Mouse (Mus musculus): ENCODE data around the gene AW011738.

AW011738 gene

DNA sequence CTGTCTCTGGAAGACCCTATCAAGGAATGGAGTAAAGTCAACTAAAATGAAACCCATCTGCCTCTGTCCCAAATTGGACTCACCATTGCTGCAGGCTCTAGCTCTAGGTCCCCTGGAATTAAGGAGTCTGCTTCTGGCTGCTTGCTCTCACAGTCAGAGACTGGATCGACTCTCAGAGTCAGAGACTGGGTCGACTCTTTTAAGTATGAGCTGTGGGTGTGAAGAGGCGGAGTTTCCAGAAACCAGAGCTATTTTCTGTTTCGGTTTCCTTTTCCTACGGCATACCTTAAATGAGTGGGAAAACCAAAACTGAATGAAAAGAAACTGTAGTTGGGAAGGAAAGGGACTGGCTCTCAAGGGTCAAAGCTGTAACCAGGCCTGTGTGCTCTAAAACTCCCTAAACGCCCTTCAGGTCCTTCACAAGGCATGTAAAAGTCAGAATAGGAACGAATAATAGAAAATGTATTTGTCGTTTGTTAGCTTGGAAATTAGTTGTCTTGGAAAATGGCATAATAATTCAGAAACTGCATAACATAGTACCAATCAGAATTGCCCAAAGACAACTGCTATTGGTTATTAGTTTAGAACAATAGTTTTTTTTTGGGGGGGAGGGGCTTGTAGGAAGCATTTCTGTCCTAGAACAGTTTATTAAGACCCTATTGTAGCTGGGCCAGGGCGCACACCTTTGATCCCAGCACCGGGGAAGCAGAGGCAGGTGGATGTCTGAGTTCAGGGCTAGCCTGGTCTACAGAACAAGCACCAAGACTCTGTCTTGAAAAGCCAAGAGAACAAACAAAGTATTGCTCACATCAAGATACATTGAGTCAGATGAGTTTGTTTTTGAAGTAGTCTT lies 2.3 kb upstream of the AW011738 start, which contains the start of gene Isg15:
Isg15 (minus strand) TSS at position 196 of the 853 bp plus-strand sequence.
- no peak for DNase-seq (ENCODE audit: low spot score in 2 of 2)

DNA sequence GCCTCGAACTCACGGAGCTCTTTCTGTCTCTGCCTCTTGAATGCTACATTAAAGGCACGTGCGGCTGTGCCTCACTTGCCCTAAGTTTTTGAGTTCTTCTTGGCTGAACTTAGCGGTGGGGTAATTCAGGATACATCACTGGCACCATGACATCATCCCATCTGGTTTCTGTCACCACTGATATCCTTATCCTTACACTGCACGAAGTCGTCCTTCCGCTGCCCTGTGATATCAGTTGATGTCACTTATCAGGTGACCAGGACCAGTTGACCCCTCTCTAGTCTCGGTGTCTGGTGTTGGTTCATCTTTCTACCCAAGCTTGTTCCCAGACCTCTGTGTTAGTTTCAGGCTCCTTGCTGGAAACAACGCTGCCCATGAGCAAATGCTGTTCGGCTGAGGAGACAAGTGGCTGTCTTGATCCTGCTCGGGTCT lies 626 bp upstream of the AW011738 start:
- DNase-seq (ENCODE audit: low spot score in 2 of 2), result no peak

DNA sequence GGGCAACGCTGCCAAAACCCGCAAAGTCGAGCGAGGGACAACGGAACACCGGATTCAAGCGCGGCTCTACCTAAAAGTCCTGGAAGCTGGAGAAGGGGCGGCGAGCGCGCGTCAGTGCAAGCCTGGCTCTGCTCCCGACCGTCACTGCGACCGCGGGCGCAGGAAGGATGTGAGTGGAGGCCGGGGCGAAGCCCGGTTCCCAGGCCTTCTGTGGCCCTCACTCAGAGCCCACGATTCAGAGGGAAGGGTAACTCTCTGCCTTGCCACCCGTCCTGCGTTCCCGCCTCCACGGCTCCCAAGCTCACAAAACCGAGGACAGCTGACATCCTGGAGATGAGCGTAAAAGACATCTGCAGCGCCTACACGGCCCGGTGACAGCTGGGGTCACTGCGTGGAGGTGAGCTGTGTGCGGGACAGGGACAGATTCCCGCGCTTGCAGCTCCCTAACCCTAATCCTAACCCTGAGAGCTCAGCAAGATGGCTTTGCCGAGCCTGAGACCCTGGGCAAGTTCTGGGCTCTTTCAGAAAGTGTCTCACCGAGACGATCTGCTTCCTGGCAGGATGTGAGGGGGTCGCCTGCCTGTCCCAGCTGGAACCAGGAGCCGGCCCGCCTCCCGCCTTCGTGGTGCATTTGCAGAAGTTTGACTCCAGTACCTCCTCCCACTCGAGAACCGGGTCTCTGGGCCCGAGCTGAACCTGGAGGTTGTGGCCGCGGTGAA lies 468 bp downstream of the AW011738 start:
- no peak for DNase-seq (ENCODE audit: low spot score in 2 of 2)

DNA sequence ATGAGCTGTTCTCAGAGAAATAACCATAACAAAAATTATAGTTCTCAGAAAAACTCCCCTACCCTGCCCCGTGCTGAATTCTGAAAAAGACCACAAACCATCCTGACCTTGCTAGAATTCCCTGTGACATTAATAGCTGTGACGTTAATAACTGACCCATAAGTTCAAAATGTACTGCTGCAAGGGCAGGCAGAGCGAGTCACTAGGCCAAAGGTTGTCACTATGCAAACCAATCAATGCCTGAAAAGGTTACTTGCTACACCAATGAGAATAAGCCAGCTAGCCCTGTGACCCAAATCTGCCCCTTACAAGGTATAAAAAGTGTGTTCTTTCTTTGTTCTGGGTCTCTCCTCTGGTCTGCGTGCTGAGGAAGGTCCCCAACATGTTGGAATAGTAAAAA lies 5.8 kb downstream of the AW011738 start:
- no peak for DNase-seq (ENCODE audit: low spot score in 2 of 2)

DNA sequence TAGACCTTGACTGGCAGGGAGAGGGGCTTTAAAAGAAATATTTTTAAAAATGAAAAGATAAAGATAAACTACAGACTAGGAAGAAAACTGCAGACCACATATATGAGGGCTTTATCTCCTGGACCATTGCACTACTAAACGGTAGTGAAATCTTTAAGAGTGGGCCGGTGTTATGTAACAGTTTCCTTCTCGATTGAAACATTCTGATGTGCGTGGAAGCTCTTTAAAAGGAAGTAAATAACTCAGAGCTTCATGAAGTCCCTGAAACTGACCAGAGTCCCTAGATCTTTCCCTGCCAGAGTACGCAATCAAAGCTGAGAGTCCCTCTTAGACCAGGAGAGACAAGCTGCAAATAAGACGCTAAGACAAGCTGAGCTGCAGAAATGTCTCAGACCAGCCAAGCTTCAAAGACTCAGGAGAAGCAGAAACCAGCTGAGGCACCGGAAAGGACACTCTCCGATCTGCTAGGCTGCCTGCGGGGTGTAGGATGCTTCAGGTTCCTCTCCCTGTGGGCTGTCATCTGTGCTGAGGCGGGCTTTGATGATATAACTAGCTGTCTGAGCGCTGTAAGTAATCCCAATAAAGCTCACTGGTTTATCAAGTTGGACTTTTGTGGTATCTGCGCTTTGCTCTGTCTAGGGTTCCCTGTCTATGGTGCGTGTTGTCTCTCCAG lies 7.0 kb downstream of the AW011738 start:
- no peak for DNase-seq (ENCODE audit: low spot score in 2 of 2)

DNA sequence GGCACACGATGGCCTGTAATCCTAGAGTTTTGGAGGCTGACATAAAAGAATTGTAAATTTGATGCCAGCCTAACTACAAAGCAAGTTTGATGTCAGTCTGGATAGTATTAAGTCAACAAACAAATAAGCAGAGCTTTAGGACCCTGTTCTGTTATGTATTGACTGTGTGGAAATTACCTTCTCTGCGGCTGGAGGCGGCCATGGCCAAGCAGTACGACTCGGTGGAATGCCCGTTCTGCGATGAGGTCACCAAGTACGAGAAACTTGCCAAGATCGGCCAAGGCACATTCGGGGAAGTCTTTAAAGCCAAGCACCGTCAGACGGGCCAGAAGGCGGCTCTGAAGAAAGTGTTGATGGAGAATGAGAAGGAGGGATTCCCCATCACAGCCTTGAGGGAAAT lies 10.0 kb downstream of the AW011738 start:
- no peak for DNase-seq (ENCODE audit: low spot score in 2 of 2)

DNA sequence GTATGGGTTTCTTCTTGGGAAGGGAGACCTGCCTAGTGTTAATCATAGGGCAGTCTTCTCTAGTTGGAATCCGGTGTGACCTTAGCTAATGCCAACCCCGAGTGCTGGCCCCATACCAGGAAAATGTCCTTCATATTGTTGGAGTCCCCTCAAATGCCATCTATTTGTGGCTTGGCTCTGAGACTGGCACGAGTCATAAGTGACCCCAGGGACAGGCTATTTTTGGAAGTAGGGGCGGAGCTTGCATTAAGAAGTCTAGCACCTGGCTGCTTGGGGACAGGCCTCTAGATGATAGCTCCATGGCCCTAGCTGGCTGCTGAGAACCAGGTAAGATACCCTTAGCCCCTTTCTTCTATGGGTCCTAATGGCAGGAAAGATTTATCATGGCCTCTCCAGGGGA lies 12.5 kb downstream of the AW011738 start, which contains the start of gene Perm1:
Perm1 (plus strand) TSS at position 220 of the 400 bp plus-strand sequence.
- DNase-seq (ENCODE audit: low spot score in 2 of 2), result no peak

DNA sequence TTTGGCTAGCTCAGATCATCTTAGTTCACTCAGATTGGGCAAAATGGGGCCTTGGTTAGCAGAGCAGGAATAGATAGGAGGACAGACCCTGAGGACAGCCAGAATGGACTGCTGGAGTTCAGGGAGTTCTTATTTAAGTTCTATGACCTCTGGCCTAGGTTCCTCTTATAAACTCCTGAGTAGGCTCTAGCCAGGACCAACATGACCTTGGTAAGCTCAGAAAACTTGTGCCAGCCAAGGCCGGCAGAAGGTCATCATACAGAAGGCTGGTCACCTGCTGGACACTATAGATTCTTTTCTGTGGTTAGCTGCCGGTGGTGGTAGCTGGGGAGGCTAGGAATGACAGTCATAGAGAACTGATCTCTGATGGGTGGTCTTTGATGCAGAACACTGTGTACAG lies 13.1 kb downstream of the AW011738 start:
- no peak for DNase-seq (ENCODE audit: low spot score in 2 of 2)

DNA sequence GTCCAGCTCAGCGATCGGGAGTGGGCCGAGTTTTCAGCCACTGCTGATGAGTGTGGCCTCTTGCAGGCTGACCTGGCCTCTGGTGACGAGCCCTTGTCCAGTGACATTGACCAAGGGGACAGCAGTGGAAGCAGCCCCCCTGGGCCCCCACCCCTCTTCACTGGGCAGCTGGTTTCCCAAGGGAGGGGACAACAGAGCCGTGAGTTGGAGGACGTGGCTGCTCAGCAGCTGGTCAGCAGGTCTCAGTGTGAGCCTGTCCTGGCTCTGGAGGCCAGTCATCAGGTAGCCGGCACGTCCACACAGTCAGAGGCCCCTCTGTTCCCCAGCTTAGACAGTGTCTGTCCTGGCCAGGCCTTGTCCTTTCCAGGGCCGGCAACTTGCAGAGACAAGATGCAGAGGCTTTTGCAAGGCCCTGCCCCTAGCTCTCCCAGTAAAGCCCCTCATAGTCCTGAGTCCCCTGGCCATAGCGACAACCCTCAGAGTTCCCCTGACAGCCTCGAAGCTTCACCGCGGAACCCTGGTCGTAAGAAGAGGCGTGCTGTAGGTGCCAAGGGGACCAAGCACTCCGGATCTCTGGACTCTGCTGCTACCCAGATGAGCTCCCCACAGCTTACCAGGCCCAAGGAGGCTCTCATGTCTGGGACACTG lies 14.0 kb downstream of the AW011738 start:
- no peak for DNase-seq (ENCODE audit: low spot score in 2 of 2)

DNA sequence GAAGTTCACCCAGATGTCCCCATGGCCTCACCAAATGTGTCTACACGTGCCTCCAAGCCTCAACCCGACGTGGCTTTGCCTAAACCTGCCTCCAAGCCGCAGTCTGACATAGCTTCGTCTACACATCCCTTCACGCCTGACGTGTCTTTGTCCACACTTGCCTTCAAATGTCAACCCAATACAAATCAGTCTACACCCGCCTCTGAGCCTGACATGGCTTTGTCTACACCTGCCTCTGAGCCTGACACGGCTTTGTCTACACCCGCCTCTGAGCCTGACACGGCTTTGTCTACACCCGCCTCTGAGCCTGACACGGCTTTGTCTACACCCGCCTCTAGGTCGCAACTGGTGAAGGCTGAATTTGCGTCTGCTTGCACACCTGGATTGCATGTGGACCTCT lies 14.7 kb downstream of the AW011738 start:
- no peak for DNase-seq (ENCODE audit: low spot score in 2 of 2)

DNA sequence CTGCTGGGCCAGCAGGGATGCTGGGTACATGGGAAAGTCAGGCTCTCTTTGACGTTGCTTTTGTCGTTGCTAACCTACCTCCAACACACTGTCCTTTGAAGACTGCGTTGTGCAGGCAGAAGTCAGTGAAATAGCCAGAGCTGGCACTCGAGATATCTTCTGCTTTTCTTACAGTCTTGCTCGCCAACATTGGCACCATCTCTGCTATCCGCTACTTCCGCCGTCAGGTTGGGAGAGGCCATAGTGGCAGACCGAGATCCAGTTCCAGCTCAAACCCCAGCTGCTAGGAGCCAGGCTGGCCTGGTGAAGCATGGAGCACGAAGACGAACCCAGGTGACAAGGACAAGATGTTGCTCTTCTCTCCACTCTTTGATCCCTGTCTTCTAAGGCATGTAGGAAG lies 16.8 kb downstream of the AW011738 start:
- DNase-seq (ENCODE audit: low spot score in 2 of 2), result no peak

DNA sequence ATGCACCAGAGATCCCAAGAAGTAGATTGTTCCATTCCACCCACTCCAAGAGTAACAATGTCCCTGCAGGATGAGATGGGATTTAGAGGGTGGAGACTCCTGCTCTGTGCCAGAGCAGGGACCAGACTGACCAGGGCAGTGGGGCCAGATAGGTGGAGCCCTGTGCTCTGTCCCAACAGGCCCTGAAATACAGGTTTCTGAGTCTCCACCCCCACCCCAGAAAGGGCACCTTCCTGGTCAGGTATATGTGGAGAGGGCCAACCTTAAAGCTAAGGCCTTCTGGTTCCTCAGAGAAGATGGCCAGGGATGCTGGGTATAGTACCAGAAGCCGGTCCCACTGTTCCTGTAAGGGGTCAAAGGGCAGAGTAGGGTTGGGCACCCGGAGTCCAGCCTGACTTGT lies 21.2 kb downstream of the AW011738 start:
- DNase-seq (ENCODE audit: low spot score in 2 of 2), result no peak

DNA sequence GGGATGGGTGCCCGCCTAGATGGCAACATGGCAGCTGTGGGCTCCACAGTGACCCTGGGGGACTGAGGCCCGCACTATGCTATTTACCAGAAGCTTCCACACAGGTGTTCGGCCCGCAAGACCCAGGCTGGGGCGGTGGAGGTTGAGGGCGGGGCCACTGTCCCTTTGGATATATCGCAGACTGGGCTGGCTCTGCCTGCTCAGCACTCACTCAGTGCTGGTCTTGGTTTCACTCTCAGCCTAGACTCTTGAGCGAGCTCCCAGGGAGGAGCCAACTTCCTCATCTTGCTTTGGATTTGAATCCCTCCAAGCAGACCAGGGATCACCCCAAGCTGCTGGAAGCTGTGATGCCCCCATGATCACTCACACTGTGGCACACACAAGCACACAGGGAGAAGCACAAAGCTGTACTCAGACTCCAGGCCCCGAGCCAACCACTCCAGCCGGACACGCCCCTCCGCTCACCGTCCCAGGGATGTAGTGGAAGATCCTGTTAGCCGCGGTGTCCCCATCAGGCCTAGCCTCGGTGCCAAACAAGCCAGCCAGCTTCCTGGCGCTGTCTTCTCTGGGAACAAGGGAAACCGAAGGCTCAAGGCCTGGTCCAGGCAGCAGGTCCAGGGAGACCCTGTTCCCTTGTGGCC lies 24.8 kb downstream of the AW011738 start:
- no peak for DNase-seq (ENCODE audit: low spot score in 2 of 2)

DNA sequence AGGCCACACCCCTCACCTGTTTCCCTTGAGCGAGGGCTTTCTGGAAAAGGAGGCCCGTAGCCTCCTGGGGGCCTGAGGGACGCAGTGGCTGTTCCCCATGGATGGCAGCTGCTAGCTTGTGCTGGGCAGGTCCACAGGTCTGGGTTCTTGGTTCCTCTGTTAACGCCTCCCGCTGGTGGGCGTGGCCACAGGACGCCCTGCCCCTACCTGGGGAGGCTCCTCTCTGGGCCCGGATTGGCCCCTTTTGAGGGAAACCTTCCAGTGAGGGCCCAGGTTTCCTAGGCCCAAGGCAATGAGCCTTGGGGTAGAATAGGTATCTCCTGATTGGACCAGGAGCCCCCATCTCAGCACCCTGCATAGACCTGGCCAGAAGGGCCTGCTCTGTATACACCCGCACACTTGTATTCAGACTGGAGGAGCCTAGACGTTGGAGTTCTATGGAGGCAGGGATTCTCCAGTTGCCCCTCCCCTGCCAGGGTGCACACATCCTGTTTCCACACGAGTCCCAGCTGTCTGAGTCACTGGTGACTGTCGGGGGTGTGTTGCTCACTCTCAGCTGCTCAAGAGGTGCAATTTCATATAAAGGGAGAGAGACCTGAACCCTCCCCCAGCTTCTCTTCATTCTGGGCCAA lies 25.4 kb downstream of the AW011738 start:
- DNase-seq (ENCODE audit: low spot score in 2 of 2), result peak; percentile 36 to 44

DNA sequence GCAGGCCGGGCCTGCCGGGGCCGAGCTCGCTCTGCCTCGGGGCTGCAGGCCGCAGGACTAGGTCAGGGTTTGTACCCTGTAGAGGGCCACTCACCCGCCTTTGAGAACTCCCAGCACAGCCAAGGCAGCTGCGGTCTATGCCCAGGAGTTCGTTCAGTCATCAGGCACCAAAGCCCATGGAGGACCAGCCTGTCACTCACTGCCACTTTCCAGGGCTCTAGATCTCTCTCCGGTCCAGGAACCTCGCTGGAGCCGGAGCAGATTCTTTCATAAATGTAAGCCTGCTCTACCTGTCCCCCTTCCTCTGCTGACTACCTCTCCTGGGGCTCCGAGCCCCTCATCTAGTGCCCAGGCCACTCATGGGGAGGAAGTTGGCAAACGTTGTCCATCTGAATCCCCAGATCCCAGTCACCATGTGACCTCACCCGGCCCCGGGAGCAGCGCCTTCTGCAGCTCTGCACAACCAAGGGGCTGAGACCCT lies 31.0 kb downstream of the AW011738 start:
- DNase-seq (ENCODE audit: low spot score in 2 of 2), result no peak

DNA sequence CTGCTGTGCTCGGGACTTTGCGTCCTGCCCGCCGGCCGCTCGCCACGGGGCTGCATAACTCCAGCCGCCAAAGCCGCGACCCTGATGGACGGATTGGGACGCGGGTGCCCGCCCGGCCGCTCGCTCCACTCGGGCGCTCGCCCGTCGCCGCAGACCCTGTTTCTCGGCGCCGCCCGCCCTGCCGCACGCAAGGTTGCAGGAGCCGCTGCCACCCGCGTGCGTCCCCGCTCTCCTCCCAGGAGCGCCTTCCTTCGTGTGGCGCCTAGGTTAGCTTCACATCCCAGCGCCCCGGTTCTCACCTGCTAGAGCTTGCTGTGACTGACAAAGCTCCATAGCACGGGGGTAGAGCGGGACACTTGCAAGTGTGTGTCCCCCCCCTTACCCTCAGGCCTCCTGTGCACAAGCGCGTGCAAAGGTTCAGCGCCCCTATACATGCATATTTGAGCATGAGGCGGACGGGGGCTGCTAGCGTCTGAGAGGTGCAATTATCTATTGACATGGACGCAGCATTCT lies 31.7 kb downstream of the AW011738 start, which contains the start of gene Plekhn1:
Plekhn1 (minus strand) TSS at position 157 of the 513 bp plus-strand sequence.
- peak; percentile 54 to 73 for DNase-seq (ENCODE audit: low spot score in 2 of 2)

DNA sequence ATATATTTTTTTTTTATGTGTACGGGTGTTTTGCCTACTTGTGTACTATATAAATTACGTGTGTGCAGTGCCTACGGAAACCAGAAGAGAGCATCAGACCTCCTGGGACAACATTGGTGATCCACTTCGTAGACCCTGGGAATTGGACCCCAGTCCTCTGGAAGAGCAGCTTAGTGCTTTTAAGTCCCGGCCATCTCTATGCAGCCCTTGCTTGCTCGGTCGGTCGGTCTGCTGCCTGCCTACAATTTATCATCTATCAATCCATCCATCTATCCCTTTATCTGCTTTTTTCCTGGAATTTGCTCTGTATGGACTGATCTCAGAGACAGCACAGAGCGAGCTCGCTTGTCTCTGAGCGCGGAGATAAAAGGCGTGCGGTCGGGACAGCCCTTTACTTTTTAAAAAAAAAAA lies 32.3 kb downstream of the AW011738 start:
- no peak for DNase-seq (ENCODE audit: low spot score in 2 of 2)

DNA sequence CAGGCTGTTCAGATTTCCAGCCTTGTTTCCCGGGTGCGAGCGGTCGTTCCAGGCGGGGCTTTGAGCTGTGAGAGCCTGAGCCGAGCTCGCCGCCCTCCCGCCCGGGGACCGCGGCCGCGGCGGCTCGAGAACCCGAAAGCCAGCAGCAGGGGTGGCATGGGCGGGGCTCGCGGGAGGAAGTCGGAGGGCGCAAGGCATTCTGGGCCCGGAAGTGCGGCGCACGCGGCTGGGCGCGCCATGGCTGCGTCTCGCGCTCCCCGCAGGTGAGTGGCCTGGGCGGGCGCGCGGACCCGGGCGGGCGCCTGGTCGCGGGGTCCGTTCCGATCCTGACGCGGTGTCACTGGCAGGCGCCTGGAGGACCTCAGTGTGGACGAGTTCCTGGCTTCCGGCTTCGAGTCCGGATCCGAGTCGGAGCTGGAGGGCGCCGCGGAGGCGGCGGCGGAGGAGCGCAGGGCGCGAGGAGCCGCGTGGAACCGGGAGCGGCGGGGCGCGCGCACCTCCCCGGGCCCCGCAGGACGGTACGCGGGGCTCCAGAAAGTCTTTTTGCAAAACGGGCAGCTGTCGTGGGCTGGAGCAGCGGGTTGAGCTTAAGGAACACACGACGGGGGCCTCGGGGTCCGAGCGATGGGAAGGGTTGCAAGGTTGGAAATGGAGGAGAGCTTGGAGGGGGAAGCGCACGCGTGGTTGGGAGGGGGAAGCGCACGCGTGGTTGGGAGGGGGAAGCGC lies 32.9 kb downstream of the AW011738 start, which contains the start of gene Noc2l:
Noc2l (plus strand) TSS at position 203 of the 726 bp plus-strand sequence.
- DNase-seq (ENCODE audit: low spot score in 2 of 2), result peak; percentile 89 to 91

DNA sequence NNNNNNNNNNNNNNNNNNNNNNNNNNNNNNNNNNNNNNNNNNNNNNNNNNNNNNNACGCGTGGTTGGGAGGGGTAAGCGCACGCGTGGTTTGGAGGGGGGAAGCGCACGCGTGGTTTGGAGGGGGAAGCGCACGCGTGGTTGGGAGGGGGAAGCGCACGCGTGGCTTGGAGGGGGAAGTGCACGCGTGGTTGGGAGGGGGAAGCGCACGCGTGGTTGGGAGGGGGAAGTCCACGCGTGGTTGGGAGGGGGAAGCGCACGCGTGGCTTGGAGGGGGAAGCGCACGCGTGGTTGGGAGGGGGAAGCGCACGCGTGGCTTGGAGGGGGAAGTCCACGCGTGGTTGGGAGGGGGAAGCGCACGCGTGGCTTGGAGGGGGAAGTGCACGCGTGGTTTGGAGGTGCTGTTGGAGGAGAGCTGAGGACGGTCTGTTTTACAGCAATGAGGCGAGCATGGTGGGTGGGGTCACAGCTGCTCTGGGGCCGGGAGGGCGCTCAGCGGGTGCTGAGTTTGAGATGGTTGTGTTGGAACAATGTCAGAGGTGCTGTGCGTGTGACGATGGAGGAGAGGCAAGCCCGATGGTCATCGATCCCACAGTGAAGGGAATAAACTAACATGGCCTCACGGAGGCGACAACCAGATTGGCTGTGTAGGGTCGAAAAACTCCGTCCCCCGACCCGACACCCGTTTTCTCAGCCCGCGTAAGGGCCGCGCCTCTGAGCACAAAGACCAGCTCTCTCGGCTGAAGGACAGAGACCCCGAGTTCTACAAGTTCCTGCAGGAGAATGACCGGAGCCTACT lies 33.7 kb downstream of the AW011738 start:
- no peak for DNase-seq (ENCODE audit: low spot score in 2 of 2)
